Mouse (Mus musculus): ENCODE data around the gene Pirt. TPM values are rescaled to one million over a fixed set of nuclear protein-coding genes. Genes with fewer than 3 reads are reported as not detected.

Gene Pirt
- polyA plus RNA-seq (2015; fragmentation: Nextera tagmentation; extraction: Ambion mirVana): 7.4 and 8.1 TPM in 2 replicates

GRCm38 (mm10) chr11:66911811-66912210 is at the start of gene Pirt:
Gene Pirt, plus strand, starts transcription at chr11:66911981.
- Histone ChIP-seq H3K4me3 (ENCODE audit: low read length) (peak within 1 kb of the TSS; percentile 26), H3K36me3 (ENCODE audit: control insufficient read depth, insufficient read depth) (no peaks in the 10 kb centered on the region), H3K9me3 (replicated peaks; ENCODE audit: control insufficient read depth, low read length) (no peaks in the 10 kb centered on the region), H3K4me2 (ENCODE audit: low read depth, low read length) (peak within 1 kb of the TSS; percentile 47), H3K4me1 (ENCODE audit: control insufficient read depth, insufficient read depth, low read length) (peaks cover 12% of the 10 kb centered on the region), H3K9ac (ENCODE audit: low read length) (peak within 1 kb of the TSS; percentile 55), H3K27ac (ENCODE audit: low read length) (peak within 1 kb of the TSS; percentile 86), H3K27me3 (ENCODE audit: control insufficient read depth, insufficient read depth, low read length) (0 out of 2 replicates have a peak, but pooled peaks cover 2% of the 10 kb centered on the region)
- 25% methylated on average over 10 of the region's 10 CpGs for whole genome bisulfite sequencing
- ATAC-seq (replicated peaks; ENCODE audit: extremely low read depth, insufficient read depth, low FRiP score): no peak

DNA sequence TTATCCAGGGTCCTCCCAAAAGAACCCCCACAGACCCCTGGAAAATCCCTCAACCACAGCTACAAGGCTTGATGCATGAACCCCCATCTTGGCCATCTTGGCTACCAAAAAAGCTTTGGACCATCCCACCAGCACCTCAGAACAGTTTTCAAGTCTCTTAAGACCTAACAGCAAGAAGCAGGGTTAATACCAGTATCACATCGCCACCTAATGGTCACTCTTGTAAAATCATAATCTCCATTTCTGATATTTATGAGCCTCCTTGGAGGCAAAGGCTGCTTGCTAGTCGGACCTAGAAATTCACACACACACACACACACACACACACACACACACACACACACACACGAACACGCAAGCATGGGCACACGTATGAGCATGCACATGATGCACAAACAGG is 40.1 kb upstream of the Pirt start:
- Histone ChIP-seq H3K9ac (ENCODE audit: low read length) (no peak overlapping the region), H3K4me3 (ENCODE audit: low read length) (no peak overlapping the region), H3K27ac (ENCODE audit: low read length) (no peak overlapping the region), H3K27me3 (ENCODE audit: control insufficient read depth, insufficient read depth, low read length) (peaks cover 3% of the 10 kb centered on the region; the same call in 1 of the 2 replicates), H3K36me3 (ENCODE audit: control insufficient read depth, insufficient read depth) (no peaks in the 10 kb centered on the region), H3K4me2 (ENCODE audit: low read depth, low read length) (no peak overlapping the region), H3K9me3 (replicated peaks; ENCODE audit: control insufficient read depth, low read length) (no peaks in the 10 kb centered on the region), H3K4me1 (ENCODE audit: control insufficient read depth, insufficient read depth, low read length) (no peaks in the 10 kb centered on the region)
- 7% methylated on average over 5 of the region's 5 CpGs for WGBS
- ATAC-seq (replicated peaks; ENCODE audit: extremely low read depth, insufficient read depth, low FRiP score): no peak

DNA sequence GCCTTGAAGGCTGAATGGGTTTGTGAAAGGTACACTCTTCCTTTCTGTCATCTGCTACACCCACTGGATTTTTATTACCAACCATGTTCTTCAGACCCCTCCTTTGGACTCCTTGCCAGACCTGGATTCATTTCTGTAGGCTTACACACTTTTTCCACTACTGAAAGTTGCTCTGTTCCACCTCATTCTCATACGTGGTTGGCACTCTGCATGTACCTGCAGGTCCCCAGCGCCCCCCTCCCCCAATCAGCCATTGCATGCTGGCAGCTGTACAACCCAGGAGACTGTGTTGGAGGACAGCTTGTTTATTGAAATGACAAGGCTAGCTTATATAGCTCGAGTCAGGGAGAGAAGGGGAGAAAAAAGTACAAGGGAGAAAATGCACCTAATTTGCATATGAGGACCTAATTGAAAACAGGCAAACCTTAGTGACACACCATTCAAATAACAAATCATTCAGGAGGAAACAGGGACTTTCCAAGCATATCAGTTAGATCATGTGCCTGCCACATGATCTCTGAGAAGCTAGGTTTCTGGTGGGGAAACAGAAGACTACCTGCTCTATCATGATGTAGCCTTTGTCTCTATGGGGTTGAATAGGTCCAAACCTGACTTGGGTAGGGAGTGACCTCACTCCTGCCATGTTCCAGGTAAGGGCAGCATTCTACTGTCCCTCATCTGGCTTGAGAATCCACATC is 38.9 kb upstream of the Pirt start:
- no peaks in the 10 kb centered on the region for H3K4me1 ChIP-seq (ENCODE audit: control insufficient read depth, insufficient read depth, low read length)
- no peak for ATAC-seq (replicated peaks; ENCODE audit: extremely low read depth, insufficient read depth, low FRiP score)
- 58% methylated on average over 3 of the region's 3 CpGs for WGBS
- no peak overlapping the region for H3K4me3 ChIP-seq (ENCODE audit: low read length)
- H3K27ac ChIP-seq (ENCODE audit: low read length): no peak overlapping the region
- H3K9ac ChIP-seq (ENCODE audit: low read length): no peak overlapping the region
- H3K4me2 ChIP-seq (ENCODE audit: low read depth, low read length): no peak overlapping the region
- H3K27me3 ChIP-seq (ENCODE audit: control insufficient read depth, insufficient read depth, low read length): peaks cover 3% of the 10 kb centered on the region; the same call in 1 of the 2 replicates
- no peaks in the 10 kb centered on the region for H3K9me3 ChIP-seq (replicated peaks; ENCODE audit: control insufficient read depth, low read length)
- H3K36me3 ChIP-seq (ENCODE audit: control insufficient read depth, insufficient read depth): no peaks in the 10 kb centered on the region

DNA sequence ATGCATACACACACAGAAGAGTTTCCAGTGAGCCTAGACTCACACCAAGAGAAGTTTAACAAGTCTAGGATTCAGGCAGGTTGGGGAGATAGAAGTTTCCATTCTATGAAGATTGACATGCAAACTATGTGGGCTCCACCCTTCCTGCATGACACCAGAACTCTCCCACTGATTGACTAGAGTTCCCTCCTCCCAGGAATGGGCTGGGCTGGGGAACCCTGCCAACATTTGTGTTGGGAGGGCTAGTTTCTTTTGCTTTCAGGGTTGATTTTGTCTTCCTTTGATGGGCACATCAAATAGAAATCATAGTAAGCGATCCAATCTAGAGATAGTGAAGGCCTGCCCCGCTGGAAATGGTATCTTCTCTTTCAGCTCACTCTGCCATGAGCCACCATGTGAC is 30.5 kb upstream of the Pirt start:
- no peak for ATAC-seq (replicated peaks; ENCODE audit: extremely low read depth, insufficient read depth, low FRiP score)
- H3K9ac ChIP-seq (ENCODE audit: low read length): no peak overlapping the region
- no peaks in the 10 kb centered on the region for H3K4me1 ChIP-seq (ENCODE audit: control insufficient read depth, insufficient read depth, low read length)
- H3K9me3 ChIP-seq (replicated peaks; ENCODE audit: control insufficient read depth, low read length): no peaks in the 10 kb centered on the region
- H3K36me3 ChIP-seq (ENCODE audit: control insufficient read depth, insufficient read depth): no peaks in the 10 kb centered on the region
- 68% methylated on average over 2 of the region's 2 CpGs for WGBS
- no peak overlapping the region for H3K4me3 ChIP-seq (ENCODE audit: low read length)
- H3K27me3 ChIP-seq (ENCODE audit: control insufficient read depth, insufficient read depth, low read length): no peaks in the 10 kb centered on the region
- H3K27ac ChIP-seq (ENCODE audit: low read length): no peak overlapping the region
- H3K4me2 ChIP-seq (ENCODE audit: low read depth, low read length): no peak overlapping the region

DNA sequence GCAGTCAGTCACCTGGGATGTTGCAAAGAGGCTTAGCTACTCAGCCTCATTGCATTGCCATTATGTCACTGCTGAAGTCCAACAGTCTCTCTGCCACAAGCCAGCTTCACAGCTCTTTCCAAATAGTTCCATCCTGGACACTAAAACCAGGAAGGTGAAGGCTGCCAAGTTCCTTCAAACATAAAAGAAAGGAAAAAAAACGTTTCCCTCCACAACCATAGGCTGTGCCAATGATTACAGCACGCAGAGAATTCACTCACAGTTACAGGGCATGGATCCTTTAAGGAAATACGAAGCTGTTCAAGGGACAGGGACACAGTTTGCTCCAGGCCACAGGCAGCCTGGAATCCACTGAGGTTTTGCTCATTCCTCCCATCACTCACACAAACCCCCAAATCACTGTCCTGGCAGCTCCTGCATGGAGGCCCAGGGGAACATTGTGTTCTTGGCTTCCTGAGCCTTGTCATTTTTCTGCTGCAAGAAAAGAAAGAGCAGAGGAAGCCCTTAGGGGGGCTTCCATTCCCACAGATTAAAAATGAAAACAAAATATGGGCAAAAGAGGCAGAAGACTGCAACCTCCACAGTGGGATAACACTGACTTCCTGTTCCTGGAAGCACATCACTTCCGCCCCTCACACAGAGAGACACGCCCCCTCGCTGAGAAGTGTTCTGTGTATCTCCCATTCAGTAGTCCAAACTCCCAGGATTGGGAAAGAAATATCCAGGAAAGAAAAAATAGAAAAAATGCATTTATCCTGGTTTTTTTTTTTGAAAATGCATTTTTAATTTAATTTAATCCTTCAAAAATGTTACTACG is 29.3 kb upstream of the Pirt start:
- no peaks in the 10 kb centered on the region for H3K4me1 ChIP-seq (ENCODE audit: control insufficient read depth, insufficient read depth, low read length)
- 55% methylated on average over 7 of the region's 7 CpGs for WGBS
- H3K4me3 ChIP-seq (ENCODE audit: low read length): no peak overlapping the region
- peak overlapping the region; percentile 43 for H3K27ac ChIP-seq (ENCODE audit: low read length)
- no peak overlapping the region for H3K4me2 ChIP-seq (ENCODE audit: low read depth, low read length)
- no peak overlapping the region for H3K9ac ChIP-seq (ENCODE audit: low read length)
- H3K36me3 ChIP-seq (ENCODE audit: control insufficient read depth, insufficient read depth): no peaks in the 10 kb centered on the region
- H3K9me3 ChIP-seq (replicated peaks; ENCODE audit: control insufficient read depth, low read length): no peaks in the 10 kb centered on the region
- peak; percentile 45 for ATAC-seq (replicated peaks; ENCODE audit: extremely low read depth, insufficient read depth, low FRiP score)
- H3K27me3 ChIP-seq (ENCODE audit: control insufficient read depth, insufficient read depth, low read length): no peaks in the 10 kb centered on the region

DNA sequence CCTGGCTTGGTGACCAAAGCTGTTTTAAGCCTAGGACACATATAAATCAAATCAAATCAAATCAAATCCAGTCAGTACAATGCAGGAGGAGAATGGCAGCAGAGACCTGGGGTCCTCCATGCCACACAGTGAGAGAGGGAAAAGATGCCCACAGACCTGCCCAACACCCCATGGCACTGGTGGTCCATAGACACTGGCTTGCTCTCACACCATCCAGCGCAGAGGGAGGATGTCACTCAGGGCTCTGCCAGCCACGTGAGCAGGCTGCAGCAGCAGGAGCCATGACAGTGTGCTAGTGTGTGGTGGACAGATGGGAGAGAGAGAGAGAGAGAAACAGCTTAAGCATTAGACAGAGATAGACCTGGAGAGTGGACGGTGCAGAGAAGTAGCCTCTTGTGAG is 19.2 kb upstream of the Pirt start:
- no peaks in the 10 kb centered on the region for H3K36me3 ChIP-seq (ENCODE audit: control insufficient read depth, insufficient read depth)
- no peaks in the 10 kb centered on the region for H3K9me3 ChIP-seq (replicated peaks; ENCODE audit: control insufficient read depth, low read length)
- no peak overlapping the region for H3K9ac ChIP-seq (ENCODE audit: low read length)
- no peak overlapping the region for H3K27ac ChIP-seq (ENCODE audit: low read length)
- H3K4me3 ChIP-seq (ENCODE audit: low read length): no peak overlapping the region
- no peaks in the 10 kb centered on the region for H3K27me3 ChIP-seq (ENCODE audit: control insufficient read depth, insufficient read depth, low read length)
- H3K4me2 ChIP-seq (ENCODE audit: low read depth, low read length): no peak overlapping the region
- ATAC-seq (replicated peaks; ENCODE audit: extremely low read depth, insufficient read depth, low FRiP score): no peak
- WGBS: 78% methylated on average over 3 of the region's 3 CpGs
- no peaks in the 10 kb centered on the region for H3K4me1 ChIP-seq (ENCODE audit: control insufficient read depth, insufficient read depth, low read length)

DNA sequence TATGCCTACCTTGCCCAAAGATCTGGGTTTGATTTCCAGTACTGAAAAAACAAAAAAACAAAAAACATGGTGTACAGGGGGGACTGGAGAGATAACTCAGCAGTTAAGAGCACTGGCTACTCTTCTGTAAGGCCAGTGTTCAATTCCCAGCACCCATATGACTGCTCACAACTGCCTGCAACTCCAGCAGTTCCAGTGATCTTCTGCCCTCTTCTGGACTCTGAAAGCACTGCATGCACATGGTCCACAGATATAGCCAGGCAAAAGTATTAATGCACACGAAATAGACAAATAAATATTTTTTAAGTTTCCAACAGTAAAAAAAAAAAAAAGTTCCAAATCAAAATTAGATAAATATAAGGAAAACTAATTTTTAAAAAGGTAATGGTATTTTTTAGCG is 13.0 kb upstream of the Pirt start:
- WGBS: 85% methylated on average over 2 of the region's 2 CpGs
- H3K36me3 ChIP-seq (ENCODE audit: control insufficient read depth, insufficient read depth): no peaks in the 10 kb centered on the region
- no peak overlapping the region for H3K4me3 ChIP-seq (ENCODE audit: low read length)
- H3K4me1 ChIP-seq (ENCODE audit: control insufficient read depth, insufficient read depth, low read length): no peaks in the 10 kb centered on the region
- H3K9me3 ChIP-seq (replicated peaks; ENCODE audit: control insufficient read depth, low read length): 0 out of 2 replicates have a peak, but pooled peaks cover 3% of the 10 kb centered on the region
- no peak for ATAC-seq (replicated peaks; ENCODE audit: extremely low read depth, insufficient read depth, low FRiP score)
- H3K27ac ChIP-seq (ENCODE audit: low read length): no peak overlapping the region
- no peak overlapping the region for H3K4me2 ChIP-seq (ENCODE audit: low read depth, low read length)
- H3K27me3 ChIP-seq (ENCODE audit: control insufficient read depth, insufficient read depth, low read length): no peaks in the 10 kb centered on the region
- H3K9ac ChIP-seq (ENCODE audit: low read length): no peak overlapping the region

DNA sequence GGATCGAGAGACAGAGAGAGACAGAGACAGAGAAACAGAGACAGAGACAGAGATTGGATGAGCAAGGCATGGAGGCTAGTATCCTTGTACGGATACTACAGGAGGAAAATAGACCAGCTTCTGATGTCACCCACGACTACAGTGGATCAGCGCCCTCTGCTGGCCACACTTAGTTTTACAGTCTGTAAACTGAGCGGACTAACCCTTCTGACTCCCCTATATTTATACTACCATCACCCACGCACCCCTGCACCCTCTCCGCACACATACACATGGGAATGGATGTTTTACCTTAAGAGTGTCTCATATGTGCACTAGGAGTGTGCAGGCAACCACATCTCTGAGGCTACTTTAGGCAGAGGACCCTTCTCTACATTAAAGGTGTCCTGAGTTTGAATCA is 12.4 kb upstream of the Pirt start:
- no peak overlapping the region for H3K4me2 ChIP-seq (ENCODE audit: low read depth, low read length)
- ATAC-seq (replicated peaks; ENCODE audit: extremely low read depth, insufficient read depth, low FRiP score): no peak
- H3K9me3 ChIP-seq (replicated peaks; ENCODE audit: control insufficient read depth, low read length): 0 out of 2 replicates have a peak, but pooled peaks cover 3% of the 10 kb centered on the region
- no peak overlapping the region for H3K9ac ChIP-seq (ENCODE audit: low read length)
- 10% methylated on average over 7 of the region's 7 CpGs for WGBS
- no peaks in the 10 kb centered on the region for H3K4me1 ChIP-seq (ENCODE audit: control insufficient read depth, insufficient read depth, low read length)
- H3K27me3 ChIP-seq (ENCODE audit: control insufficient read depth, insufficient read depth, low read length): no peaks in the 10 kb centered on the region
- H3K27ac ChIP-seq (ENCODE audit: low read length): no peak overlapping the region
- no peak overlapping the region for H3K4me3 ChIP-seq (ENCODE audit: low read length)
- H3K36me3 ChIP-seq (ENCODE audit: control insufficient read depth, insufficient read depth): no peaks in the 10 kb centered on the region

GRCm38 (mm10) chr11:66902801-66903200 is 9.0 kb upstream of the Pirt start:
- no peak overlapping the region for H3K4me2 ChIP-seq (ENCODE audit: low read depth, low read length)
- H3K27me3 ChIP-seq (ENCODE audit: control insufficient read depth, insufficient read depth, low read length): 0 out of 2 replicates have a peak, but pooled peaks cover 3% of the 10 kb centered on the region
- H3K9ac ChIP-seq (ENCODE audit: low read length): no peak overlapping the region
- 0 out of 2 replicates have a peak, but pooled peaks cover 3% of the 10 kb centered on the region for H3K9me3 ChIP-seq (replicated peaks; ENCODE audit: control insufficient read depth, low read length)
- H3K27ac ChIP-seq (ENCODE audit: low read length): no peak overlapping the region
- no peak for ATAC-seq (replicated peaks; ENCODE audit: extremely low read depth, insufficient read depth, low FRiP score)
- WGBS: 85% methylated on average over 7 of the region's 7 CpGs
- no peaks in the 10 kb centered on the region for H3K36me3 ChIP-seq (ENCODE audit: control insufficient read depth, insufficient read depth)
- H3K4me1 ChIP-seq (ENCODE audit: control insufficient read depth, insufficient read depth, low read length): peaks cover 5% of the 10 kb centered on the region; the same call in 1 of the 2 replicates
- no peak overlapping the region for H3K4me3 ChIP-seq (ENCODE audit: low read length)
